Mouse (Mus musculus): ENCODE results near the gene B4galnt3. TPM values are rescaled to one million over a fixed set of nuclear protein-coding genes. Genes with fewer than 3 reads are reported as not detected.

B4galnt3 gene
- total RNA-seq, 2 experiments from 2014 or later = not detected

GRCm38 (mm10) chr6:120276874-120277449, 17.4 kb downstream of the B4galnt3 start:
- no peak for ATAC-seq (replicated peaks; ENCODE audit: low FRiP score, low TSS enrichment, poor library complexity, severe bottlenecking)

GRCm38 (mm10) chr6:120275301-120275700, 19.1 kb downstream of the B4galnt3 start:
- no peak for ATAC-seq (replicated peaks; ENCODE audit: low FRiP score, low TSS enrichment, poor library complexity, severe bottlenecking)

GRCm38 (mm10) chr6:120274887-120275286, 19.5 kb downstream of the B4galnt3 start:
- ATAC-seq (replicated peaks; ENCODE audit: low FRiP score, low TSS enrichment, poor library complexity, severe bottlenecking) = no peak

GRCm38 (mm10) chr6:120274181-120274580, 20.2 kb downstream of the B4galnt3 start:
- ATAC-seq (replicated peaks; ENCODE audit: low FRiP score, low TSS enrichment, poor library complexity, severe bottlenecking) = no peak

- ATAC-seq (replicated peaks; ENCODE audit: low FRiP score, low TSS enrichment, poor library complexity, severe bottlenecking) = no peak
Observed at GRCm38 (mm10) chr6:120264151-120264550, 30.2 kb downstream of the B4galnt3 start.

- ATAC-seq (replicated peaks; ENCODE audit: low FRiP score, low TSS enrichment, poor library complexity, severe bottlenecking) = no peak
Observed at GRCm38 (mm10) chr6:120263608-120264007, 30.8 kb downstream of the B4galnt3 start.

- no peak for ATAC-seq (replicated peaks; ENCODE audit: low FRiP score, low TSS enrichment, poor library complexity, severe bottlenecking)
Observed at GRCm38 (mm10) chr6:120262886-120263531, 31.4 kb downstream of the B4galnt3 start.

GRCm38 (mm10) chr6:120259481-120259880, 34.9 kb downstream of the B4galnt3 start:
- ATAC-seq (replicated peaks; ENCODE audit: low FRiP score, low TSS enrichment, poor library complexity, severe bottlenecking) = no peak

- ATAC-seq (replicated peaks; ENCODE audit: low FRiP score, low TSS enrichment, poor library complexity, severe bottlenecking) = no peak
Observed at GRCm38 (mm10) chr6:120256431-120256935, 37.9 kb downstream of the B4galnt3 start.

GRCm38 (mm10) chr6:120255701-120256100, 38.7 kb downstream of the B4galnt3 start:
- ATAC-seq (replicated peaks; ENCODE audit: low FRiP score, low TSS enrichment, poor library complexity, severe bottlenecking) = no peak

- ATAC-seq (replicated peaks; ENCODE audit: low FRiP score, low TSS enrichment, poor library complexity, severe bottlenecking) = no peak
Observed at GRCm38 (mm10) chr6:120255144-120255543, 39.2 kb downstream of the B4galnt3 start.

- no peak for ATAC-seq (replicated peaks; ENCODE audit: low FRiP score, low TSS enrichment, poor library complexity, severe bottlenecking)
Observed at GRCm38 (mm10) chr6:120254640-120255039, 39.7 kb downstream of the B4galnt3 start.

- no peak for ATAC-seq (replicated peaks; ENCODE audit: low FRiP score, low TSS enrichment, poor library complexity, severe bottlenecking)
Observed at GRCm38 (mm10) chr6:120252741-120253140, 41.6 kb downstream of the B4galnt3 start.

- ATAC-seq (replicated peaks; ENCODE audit: low FRiP score, low TSS enrichment, poor library complexity, severe bottlenecking) = no peak
Observed at GRCm38 (mm10) chr6:120251010-120251409, 43.3 kb downstream of the B4galnt3 start.

- ATAC-seq (replicated peaks; ENCODE audit: low FRiP score, low TSS enrichment, poor library complexity, severe bottlenecking) = no peak
Observed at GRCm38 (mm10) chr6:120249831-120250230, 44.5 kb downstream of the B4galnt3 start.

GRCm38 (mm10) chr6:120246676-120247075, 47.7 kb downstream of the B4galnt3 start:
- ATAC-seq (replicated peaks; ENCODE audit: low FRiP score, low TSS enrichment, poor library complexity, severe bottlenecking) = no peak

GRCm38 (mm10) chr6:120243250-120243649, 51.1 kb downstream of the B4galnt3 start:
- no peak for ATAC-seq (replicated peaks; ENCODE audit: low FRiP score, low TSS enrichment, poor library complexity, severe bottlenecking)

GRCm38 (mm10) chr6:120242530-120242929, 51.8 kb downstream of the B4galnt3 start:
- ATAC-seq (replicated peaks; ENCODE audit: low FRiP score, low TSS enrichment, poor library complexity, severe bottlenecking) = no peak

GRCm38 (mm10) chr6:120241453-120241852, 52.9 kb downstream of the B4galnt3 start:
- no peak for ATAC-seq (replicated peaks; ENCODE audit: low FRiP score, low TSS enrichment, poor library complexity, severe bottlenecking)

GRCm38 (mm10) chr6:120240461-120240860, 53.9 kb downstream of the B4galnt3 start:
- ATAC-seq (replicated peaks; ENCODE audit: low FRiP score, low TSS enrichment, poor library complexity, severe bottlenecking) = no peak

- no peak for ATAC-seq (replicated peaks; ENCODE audit: low FRiP score, low TSS enrichment, poor library complexity, severe bottlenecking)
Observed at GRCm38 (mm10) chr6:120235874-120236273, 58.5 kb downstream of the B4galnt3 start.
